Mouse (Mus musculus) kidney, postnatal 0 days (tissue): ENCODE measurements around the gene Ift43. TPM values are rescaled to one million over a fixed set of nuclear protein-coding genes. Genes with fewer than 3 reads are reported as not detected.

ENCODE experiments used
- ATAC-seq: fragments of 200-750 bp; cut with Nextera tagmentation; replicated peaks from 2 replicates; pipeline ENCODE4 v1.8.0; 2017; ENCODE audit warnings: low read depth, moderate number of reproducible peaks, moderate TSS enrichment, moderate library complexity; ENCODE audit not compliant: low FRiP score
- DNase-seq: peaks from one replicate; pipeline ENCODE4 v3.0.0-alpha.2; 2016; ENCODE audit warnings: low spot score
- H3K27ac ChIP-seq: fragments of 300-500 bp; sonication (generic); 2 replicates; pipeline ENCODE4 v1.5.1; 2014; ENCODE audit warnings: mild to moderate bottlenecking
- H3K27me3 ChIP-seq: fragments of 300-500 bp; sonication (generic); 2 replicates; pipeline ENCODE4 v1.6.1; 2014; ENCODE audit warnings: low read length, mixed read lengths; ENCODE audit not compliant: insufficient read depth
- H3K36me3 ChIP-seq: fragments of 300-500 bp; sonication (generic); 2 replicates; pipeline ENCODE4 v1.6.1; 2014; ENCODE audit warnings: low read length, mixed read lengths; ENCODE audit not compliant: insufficient read depth
- H3K4me1 ChIP-seq: fragments of 300-500 bp; sonication (generic); replicated peaks from 2 replicates; pipeline ENCODE4 v1.6.1; 2014; ENCODE audit warnings: antibody characterized with exemption, low read length, mixed read lengths; ENCODE audit not compliant: insufficient read depth
- H3K4me2 ChIP-seq: fragments of 300-500 bp; sonication (generic); 2 replicates; pipeline ENCODE4 v1.6.1; 2014; ENCODE audit warnings: mild to moderate bottlenecking, low read length, moderate library complexity, mixed read lengths
- H3K4me3 ChIP-seq: fragments of 300-500 bp; sonication (generic); replicated peaks from 2 replicates; pipeline ENCODE4 v1.5.1; 2014; ENCODE audit warnings: low read depth, low read length
- H3K9ac ChIP-seq: fragments of 300-500 bp; sonication (generic); 2 replicates; pipeline ENCODE4 v1.6.1; 2014; ENCODE audit warnings: low read depth, low read length
- H3K9me3 ChIP-seq: fragments of 300-500 bp; sonication (generic); replicated peaks from 2 replicates; pipeline ENCODE4 v1.6.1; 2016; ENCODE audit warnings: low read length, inconsistent platforms, mixed read lengths
- CTCF ChIP-seq: IDR thresholded peaks from 2 replicates; pipeline ENCODE4 v1.5.1; 2016; ENCODE audit warnings: antibody characterized with exemption, low read depth, mild to moderate bottlenecking, moderate library complexity
- WGBS: fragments of 180-500 bp; shearing (Covaris S2); extraction: QIAGEN DNeasy Blood & Tissue Kit; methylation state at CpG from one replicate; pipeline ENCODE4 v1.1.7; 2014; 5-methylcytosine and 5-hydroxymethylcytosine counted together
- polyA plus RNA-seq: library from polyadenylated mRNA; unstranded; fragments of >200 nt; fragmentation: Nextera tagmentation; extraction: Ambion mirVana; gene quantifications from 2 replicates; pipeline ENCODE4 v1.2.1, GENCODE M21; 2015

The Ift43 gene
- polyA plus RNA-seq, 1 experiment from 2014 or later = 87.3 TPM

DNA sequence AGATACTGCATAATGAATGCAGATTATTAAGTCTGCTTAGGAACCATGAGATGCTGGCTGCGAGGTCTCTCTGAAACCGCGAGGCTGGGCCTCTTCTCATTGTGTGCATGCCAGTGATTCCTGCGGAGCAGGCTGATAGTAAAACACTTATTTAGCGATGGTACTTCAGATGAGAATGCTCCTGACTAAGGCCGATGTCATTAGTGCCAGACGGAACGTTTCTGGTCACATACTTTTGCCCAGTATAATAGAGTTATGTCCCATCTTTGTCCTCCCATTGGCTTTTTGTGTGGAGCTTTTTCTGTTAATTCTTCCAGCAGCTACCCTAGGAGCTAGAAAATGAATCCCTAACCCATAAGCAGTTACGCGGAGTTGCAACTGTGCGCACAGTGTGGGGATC is 15.4 kb downstream of the Ift43 start:
- ATAC-seq = no peak
- Histone ChIP-seq H3K4me3 (no peak overlapping the region), H3K27me3 (no peaks in the 10 kb centered on the region), H3K27ac (no peak overlapping the region), H3K4me1 (no peaks in the 10 kb centered on the region), H3K9ac (no peak overlapping the region), H3K4me2 (no peak overlapping the region), H3K36me3 (no peaks in the 10 kb centered on the region), H3K9me3 (no peaks in the 10 kb centered on the region)
- no peak for TF ChIP-seq CTCF
- WGBS = 85% methylated on average over 11 of the region's 11 CpGs
- DNase-seq = no peak

DNA sequence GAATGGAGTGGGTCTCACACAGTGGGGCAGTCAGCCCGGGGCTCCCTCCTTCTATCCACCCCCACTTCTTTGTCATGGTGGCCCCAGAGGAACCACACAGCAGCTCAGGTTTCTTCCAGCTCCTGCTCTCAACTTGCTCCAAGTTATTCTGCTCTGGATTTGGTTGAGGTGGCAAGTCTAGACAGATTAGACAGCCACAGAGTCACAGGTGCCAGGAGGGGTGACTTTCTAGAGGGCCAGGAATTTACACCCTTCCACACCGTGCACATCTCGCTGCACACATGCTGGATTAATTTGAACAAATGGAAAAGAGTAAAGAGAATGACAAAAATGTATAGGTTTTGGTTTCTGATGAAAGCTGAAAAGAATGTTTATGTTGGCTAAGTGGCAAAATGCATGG is 18.4 kb downstream of the Ift43 start:
- H3K9ac ChIP-seq = no peak overlapping the region
- DNase-seq (no peak), ATAC-seq (no peak)
- peaks cover 12% of the 10 kb centered on the region; the same call in 1 of the 2 replicates for H3K4me1 ChIP-seq
- no peaks in the 10 kb centered on the region for H3K27me3 ChIP-seq
- H3K27ac ChIP-seq = no peak overlapping the region
- 74% methylated on average over 3 of the region's 3 CpGs for WGBS
- TF ChIP-seq CTCF = no peak
- no peaks in the 10 kb centered on the region for H3K9me3 ChIP-seq
- H3K36me3 ChIP-seq = no peaks in the 10 kb centered on the region
- H3K4me3 ChIP-seq = no peak overlapping the region
- no peak overlapping the region for H3K4me2 ChIP-seq

DNA sequence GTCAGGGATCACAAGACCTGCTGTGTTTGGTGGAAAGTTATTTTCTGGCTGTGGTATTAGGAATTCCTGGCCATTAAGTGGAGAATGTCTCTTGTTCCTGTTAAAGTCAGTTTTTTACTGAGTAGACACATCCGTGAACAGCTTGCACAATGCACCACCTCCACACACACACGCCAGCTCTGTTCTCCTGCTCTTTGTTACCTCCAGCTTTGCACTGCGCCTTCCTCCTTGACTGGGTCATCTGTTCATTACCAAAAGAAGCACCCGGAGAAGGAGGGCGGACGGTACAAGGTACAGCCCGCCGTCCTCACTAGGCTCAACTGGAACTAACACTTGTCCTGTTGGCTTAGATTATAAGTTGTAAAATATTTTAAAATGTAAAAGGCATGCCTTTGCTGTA is 20.3 kb downstream of the Ift43 start:
- ATAC-seq (no peak), DNase-seq (no peak)
- WGBS = 71% methylated on average over 8 of the region's 8 CpGs
- H3K9ac ChIP-seq = no peak overlapping the region
- H3K4me1 ChIP-seq = peaks cover 12% of the 10 kb centered on the region; the same call in 1 of the 2 replicates
- no peaks in the 10 kb centered on the region for H3K27me3 ChIP-seq
- H3K36me3 ChIP-seq = no peaks in the 10 kb centered on the region
- no peak overlapping the region for H3K4me2 ChIP-seq
- H3K4me3 ChIP-seq = no peak overlapping the region
- no peak overlapping the region; the same call in 1 of the 2 replicates for H3K27ac ChIP-seq
- H3K9me3 ChIP-seq = no peaks in the 10 kb centered on the region
- no peak for TF ChIP-seq CTCF

DNA sequence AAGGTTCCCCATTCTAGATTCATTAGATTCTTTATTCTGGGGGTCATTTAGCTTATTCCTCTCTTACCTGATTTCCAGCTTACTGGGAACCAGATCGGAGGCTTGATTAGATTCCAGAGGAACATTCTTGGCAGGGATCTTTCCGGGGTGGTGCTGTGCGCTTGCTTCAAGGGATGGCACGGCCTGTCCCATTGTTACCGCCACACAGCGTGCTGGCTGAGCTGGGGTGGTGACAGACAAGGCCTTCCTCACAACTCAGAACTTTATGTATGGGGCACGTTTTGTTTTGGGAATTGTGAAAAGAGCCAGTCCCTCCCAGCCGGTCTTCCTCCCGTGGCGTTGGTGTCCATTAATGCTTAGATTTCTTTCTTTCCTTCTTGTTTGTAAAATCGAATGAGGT is 21.1 kb downstream of the Ift43 start:
- Histone ChIP-seq H3K36me3 (no peaks in the 10 kb centered on the region), H3K4me1 (peaks cover 12% of the 10 kb centered on the region; the same call in 1 of the 2 replicates), H3K4me2 (no peak overlapping the region), H3K4me3 (no peak overlapping the region), H3K27me3 (no peaks in the 10 kb centered on the region), H3K27ac (peak overlapping the region; percentile 63; the same call in 1 of the 2 replicates), H3K9ac (no peak overlapping the region), H3K9me3 (no peaks in the 10 kb centered on the region)
- DNase-seq = no peak
- ATAC-seq = no peak
- TF ChIP-seq CTCF = no peak
- WGBS = 72% methylated on average over 11 of the region's 11 CpGs

DNA sequence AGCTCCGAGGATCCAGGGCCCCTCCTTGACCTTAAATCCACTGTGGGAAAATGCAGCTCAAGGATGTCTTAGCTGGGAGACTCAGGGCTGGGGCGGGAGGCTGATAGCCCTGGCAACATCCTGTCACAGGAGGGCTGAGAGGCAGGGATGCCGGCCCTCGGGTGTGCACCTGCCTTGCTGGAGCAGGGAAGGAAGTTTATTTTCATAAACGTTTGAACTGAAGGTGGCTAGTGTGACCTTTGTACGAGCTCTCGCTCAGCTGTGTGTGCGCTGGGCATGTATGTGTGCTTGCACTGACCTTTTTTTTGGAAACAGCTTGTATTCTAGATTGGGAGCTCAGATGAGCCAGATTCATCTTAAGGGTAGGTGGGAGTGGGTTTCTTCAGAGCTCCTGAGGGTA is 21.5 kb downstream of the Ift43 start:
- ATAC-seq (no peak), DNase-seq (no peak)
- no peak for TF ChIP-seq CTCF
- WGBS = 40% methylated on average over 8 of the region's 8 CpGs
- H3K9me3 ChIP-seq = no peaks in the 10 kb centered on the region
- peak overlapping the region; percentile 63 for H3K27ac ChIP-seq
- H3K9ac ChIP-seq = no peak overlapping the region
- no peaks in the 10 kb centered on the region for H3K27me3 ChIP-seq
- peaks cover 12% of the 10 kb centered on the region; the same call in 1 of the 2 replicates for H3K4me1 ChIP-seq
- no peak overlapping the region for H3K4me3 ChIP-seq
- H3K4me2 ChIP-seq = no peak overlapping the region
- no peaks in the 10 kb centered on the region for H3K36me3 ChIP-seq

DNA sequence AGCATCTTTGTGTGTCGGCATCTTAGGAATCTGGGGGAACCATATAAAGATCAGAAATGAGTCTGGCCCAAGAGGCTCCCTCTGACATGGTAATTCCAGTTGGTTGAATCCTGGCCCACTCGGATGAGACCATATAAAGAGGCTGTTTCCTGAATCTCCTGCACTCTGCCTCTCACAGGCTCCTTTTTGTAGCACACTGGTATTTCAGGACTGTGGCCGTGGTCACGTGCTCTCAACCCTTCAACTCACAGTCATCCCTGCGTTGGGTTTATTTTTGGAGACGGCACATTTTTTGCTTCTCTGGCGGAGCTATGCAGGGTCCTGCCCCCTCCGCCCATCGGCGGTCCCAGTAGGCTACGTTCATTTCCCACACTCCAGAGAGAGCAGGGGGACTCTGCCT is 22.0 kb downstream of the Ift43 start:
- DNase-seq = peak; percentile 56
- WGBS = 63% methylated on average over 11 of the region's 11 CpGs

DNA sequence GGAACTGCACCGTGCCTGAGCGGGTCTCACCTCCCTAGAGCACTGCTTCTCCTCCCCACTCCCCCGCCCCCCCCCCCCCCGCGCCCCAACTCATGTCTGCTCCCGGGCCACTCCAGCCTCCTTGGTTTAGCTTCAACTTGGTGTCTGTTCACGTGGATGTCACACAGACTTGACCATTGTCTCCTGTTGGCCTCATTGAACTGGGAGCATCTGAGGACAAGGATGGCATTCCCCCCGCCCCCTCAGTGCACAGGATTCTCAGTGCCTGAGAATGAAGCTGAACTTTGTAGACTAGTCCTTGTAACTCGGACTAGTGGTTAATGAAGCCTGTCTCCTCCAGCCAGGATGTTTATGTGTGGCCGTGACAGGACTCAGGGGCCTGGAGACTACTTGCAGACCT is 23.2 kb downstream of the Ift43 start:
- Histone ChIP-seq H3K27ac (no peak overlapping the region), H3K36me3 (no peaks in the 10 kb centered on the region), H3K4me2 (no peak overlapping the region), H3K9ac (no peak overlapping the region), H3K27me3 (no peaks in the 10 kb centered on the region), H3K9me3 (no peaks in the 10 kb centered on the region), H3K4me3 (no peak overlapping the region), H3K4me1 (peaks cover 12% of the 10 kb centered on the region; the same call in 1 of the 2 replicates)
- ATAC-seq (peak; percentile 49), DNase-seq (peak; percentile 35)
- TF ChIP-seq CTCF = no peak
- 45% methylated on average over 7 of the region's 10 CpGs for WGBS

More for the DNA sequence above, 22.0 kb downstream of the Ift43 start:
- Histone ChIP-seq H3K27me3 (no peaks in the 10 kb centered on the region), H3K27ac (peak overlapping the region; percentile 63), H3K4me1 (peaks cover 12% of the 10 kb centered on the region; the same call in 1 of the 2 replicates), H3K4me2 (no peak overlapping the region), H3K9me3 (no peaks in the 10 kb centered on the region), H3K9ac (no peak overlapping the region), H3K4me3 (no peak overlapping the region), H3K36me3 (no peaks in the 10 kb centered on the region)
- no peak for TF ChIP-seq CTCF
- ATAC-seq = no peak
